Mouse (Mus musculus): ENCODE results near the gene Ifnar2.

Gene Ifnar2

DNA sequence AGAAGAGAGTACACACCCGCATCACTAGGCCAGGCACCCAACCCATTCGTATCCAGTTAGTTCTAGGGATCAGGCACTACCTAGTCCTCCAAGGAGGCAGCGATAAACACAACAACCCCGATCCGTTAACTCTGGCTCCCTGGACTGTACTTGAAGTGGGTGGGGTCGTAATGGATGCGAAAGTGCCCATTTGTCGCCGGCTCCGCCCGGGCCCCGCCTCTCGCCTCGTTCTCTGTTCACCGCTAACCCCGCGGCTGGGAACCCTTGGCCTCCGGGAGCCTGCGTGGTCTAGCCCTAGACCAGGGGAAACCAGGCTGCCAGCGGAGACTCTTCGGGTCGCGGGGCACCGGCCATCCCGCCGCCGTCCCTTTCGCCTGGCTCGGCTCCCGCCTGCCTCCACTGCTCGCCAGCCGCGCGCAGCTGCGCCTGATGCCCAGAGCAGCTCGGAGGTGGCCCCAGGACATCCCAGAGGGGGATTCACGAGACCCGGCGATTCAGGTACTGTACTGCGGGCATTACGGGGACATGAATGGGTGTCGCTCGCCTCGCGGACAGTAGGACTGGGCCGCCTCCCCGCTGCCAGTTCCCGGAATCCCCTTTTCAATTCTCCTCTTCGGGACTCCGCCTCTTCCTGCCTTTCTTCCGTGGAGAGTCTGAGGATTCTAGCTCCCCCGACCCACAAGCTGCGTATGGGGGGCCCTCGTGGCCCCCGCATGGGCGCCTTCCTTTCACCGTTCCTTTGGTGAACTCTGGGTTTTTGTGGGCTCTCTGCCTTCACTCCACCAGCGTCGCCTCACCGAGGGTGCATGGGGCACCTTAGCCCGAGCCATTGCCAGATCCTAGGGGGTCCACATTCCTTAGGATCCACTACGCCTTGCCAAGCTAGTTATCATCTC, at the start of gene Ifnar2:
TSS of gene Ifnar2 (plus strand) at position 207 of the 896 bp plus-strand sequence.
- peak; percentile 91 for DNase-seq

GRCm38 (mm10) chr16:91327605-91328004, 45.0 kb upstream of the Ifnar2 start:
- DNase-seq = no peak

- no peak for DNase-seq
Measured at GRCm38 (mm10) chr16:91328922-91329321, 43.7 kb upstream of the Ifnar2 start.

DNA sequence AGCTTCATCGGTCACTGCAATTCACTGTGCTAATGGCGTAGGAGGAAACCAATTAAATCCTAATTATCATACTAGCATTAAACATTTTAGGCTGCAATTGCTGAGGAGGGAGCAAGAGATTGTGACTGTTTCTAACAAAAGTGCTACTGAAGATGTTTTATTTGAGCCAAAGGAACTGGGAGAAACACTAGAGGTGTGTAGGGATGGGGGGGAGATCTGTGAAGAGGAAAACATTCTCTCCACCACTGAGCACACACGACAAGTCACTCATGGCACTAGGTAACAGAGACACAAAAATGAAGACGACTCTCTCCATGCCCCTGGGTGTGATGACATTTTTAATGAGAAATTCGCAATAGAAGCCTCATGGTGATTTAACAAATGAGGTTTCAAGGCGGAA, 42.1 kb upstream of the Ifnar2 start:
- no peak for DNase-seq

GRCm38 (mm10) chr16:91331153-91331552, 41.4 kb upstream of the Ifnar2 start:
- DNase-seq = peak; percentile 35

GRCm38 (mm10) chr16:91332880-91333279, 39.7 kb upstream of the Ifnar2 start:
- no peak for DNase-seq

DNA sequence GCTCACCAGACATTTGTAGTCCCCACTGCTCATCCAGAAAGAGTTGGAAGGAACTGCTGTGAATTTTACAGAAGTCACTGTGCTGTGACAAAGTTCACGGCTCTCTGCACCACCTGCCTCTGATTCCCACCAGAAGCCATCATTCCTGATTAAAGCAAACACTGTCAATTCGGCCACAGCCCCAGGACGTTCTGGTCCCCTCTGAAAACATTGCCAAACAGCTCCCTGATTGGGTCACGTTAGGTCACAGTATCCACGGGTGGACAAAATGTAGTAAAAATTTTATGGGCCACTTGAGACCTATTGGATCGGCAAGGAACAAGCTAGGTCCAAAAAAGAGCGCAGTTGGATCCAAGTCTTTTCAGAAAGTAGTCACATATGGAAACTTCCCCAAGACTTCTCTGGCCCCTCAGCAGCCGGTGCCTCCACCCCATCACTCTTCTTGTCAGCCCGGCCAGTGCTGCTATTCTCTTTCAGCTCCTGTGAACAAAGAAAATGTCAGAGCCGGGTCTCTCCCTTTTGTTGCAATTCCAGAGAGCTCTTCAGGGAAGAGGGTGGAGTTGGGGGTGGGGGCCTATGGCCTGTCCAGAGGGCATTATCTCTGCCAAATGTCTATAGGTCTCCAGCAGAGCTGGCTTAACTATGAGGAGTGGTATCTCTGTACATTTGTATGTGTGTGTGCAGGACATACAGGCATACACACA, 38.2 kb upstream of the Ifnar2 start:
- DNase-seq = no peak

DNA sequence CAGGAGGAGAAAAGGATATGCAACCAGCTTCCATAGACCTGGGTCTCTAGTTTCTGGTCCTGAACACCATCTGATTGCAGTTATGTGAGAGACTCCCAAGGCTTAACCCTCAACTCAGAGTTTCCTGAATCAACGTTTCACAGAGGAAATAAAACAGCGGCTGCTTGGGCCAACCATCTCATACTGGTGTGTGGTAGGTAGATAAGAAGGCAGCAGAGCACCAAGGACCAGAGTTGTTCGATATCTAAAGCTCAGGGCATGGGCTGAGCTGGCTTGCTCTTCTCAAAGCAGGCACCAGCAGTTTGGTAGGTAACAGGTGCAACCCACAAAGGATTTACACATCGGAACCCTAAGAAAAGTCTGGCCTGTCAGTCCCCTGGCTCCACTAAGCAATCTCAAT, 35.8 kb upstream of the Ifnar2 start:
- DNase-seq = no peak

- no peak for DNase-seq
Measured at GRCm38 (mm10) chr16:91337480-91337879, 35.1 kb upstream of the Ifnar2 start.

DNA sequence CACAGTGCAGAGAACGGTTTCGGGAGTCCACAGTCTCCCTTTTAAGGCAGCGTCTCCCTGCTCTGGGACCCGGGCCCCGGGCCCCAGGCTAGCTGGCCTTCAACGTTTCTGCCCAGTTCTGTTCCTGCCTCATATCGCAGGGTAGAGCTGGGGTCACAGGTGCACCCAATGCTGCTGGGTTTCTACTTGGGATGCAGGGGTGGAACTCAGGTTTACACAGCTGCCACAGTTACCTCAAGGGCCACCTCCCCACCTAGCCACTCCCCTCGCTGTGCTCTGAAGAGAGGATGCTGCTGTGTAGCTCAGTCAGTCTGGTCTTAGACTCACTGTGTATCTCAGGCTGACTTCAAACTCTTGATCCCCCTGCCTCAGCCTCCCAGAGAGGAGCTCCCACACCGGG, 26.1 kb upstream of the Ifnar2 start:
- DNase-seq = no peak

GRCm38 (mm10) chr16:91347491-91348263, 24.9 kb upstream of the Ifnar2 start:
- no peak for DNase-seq

GRCm38 (mm10) chr16:91348264-91348565, 24.4 kb upstream of the Ifnar2 start:
- no peak for DNase-seq

DNA sequence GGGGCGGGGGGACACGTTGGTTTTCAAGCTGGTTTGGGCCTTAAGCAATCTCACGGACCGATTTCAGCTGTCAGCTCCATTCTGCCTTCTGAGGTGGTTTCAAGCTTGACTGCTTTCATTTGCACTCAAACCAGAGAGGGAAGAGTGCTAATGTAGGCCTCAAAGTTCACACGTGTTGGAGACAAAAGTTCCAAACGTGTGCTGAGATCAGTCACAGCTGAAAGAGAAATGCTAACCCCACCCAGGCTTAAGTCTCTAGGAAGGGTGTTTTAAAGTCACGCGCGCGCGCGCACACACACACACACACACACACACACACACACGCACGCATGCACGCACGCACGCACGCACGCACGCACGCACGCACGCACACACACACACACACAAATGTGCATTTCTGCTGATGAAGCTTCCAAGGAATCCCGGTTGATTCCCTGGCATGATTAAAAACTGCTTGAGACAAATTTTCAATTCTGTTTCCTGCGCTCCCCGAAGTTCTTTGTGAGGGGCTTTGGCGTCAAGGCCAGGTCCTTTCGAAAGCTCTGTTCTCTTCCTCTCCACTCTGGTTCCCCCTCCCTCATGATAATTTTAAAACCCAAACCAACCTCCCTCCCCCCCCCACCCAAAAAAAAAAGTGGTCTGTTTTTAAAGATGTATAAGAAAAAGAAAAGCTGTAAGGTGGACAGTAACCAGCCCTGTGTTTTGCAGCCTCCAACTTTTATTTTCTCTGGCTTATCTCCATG, 23.8 kb upstream of the Ifnar2 start:
- DNase-seq = no peak

- DNase-seq = peak; percentile 80
Measured at GRCm38 (mm10) chr16:91352084-91352562, 20.5 kb upstream of the Ifnar2 start.

DNA sequence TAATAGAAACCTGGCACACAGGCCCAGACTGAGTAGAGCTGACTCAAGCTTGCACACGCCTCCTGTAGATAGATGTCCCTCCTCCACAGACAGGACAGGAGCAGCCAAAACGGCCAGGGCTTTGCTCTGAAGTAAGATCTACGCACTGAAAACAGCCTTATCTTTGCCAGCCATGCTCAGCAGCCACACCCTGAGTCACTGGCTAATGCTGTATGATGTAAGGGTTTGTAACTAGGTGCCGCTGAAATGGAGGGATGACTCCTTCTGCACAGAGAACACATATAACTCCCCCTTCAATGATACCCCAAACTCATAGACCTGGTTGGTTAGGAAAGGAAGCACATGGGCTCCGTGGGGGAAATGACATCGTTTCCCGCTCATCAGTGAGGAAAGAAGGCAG, 19.8 kb upstream of the Ifnar2 start:
- no peak for DNase-seq

- DNase-seq = no peak
Measured at GRCm38 (mm10) chr16:91353177-91353576, 19.4 kb upstream of the Ifnar2 start.

DNA sequence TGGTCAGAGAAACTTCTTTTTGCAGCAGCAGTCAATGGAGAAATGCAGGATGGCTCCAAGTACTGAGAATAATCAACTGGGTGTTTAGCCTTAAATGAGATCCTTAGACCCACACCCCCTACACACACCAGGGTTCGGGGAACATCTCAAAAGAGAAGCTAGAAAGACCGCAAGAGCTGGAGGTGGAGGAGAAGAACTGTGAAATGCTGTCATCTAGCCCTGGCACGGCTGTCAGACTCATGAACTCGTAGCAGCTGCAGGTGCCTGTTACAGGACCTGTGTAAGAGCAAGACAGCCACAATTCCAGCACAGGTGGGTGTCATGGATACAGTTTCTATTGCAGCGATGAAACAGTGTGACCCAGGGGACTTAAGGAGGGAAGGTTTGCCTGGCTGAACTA, 18.9 kb upstream of the Ifnar2 start:
- no peak for DNase-seq

- DNase-seq = no peak
Measured at GRCm38 (mm10) chr16:91354599-91354998, 18.0 kb upstream of the Ifnar2 start.

DNA sequence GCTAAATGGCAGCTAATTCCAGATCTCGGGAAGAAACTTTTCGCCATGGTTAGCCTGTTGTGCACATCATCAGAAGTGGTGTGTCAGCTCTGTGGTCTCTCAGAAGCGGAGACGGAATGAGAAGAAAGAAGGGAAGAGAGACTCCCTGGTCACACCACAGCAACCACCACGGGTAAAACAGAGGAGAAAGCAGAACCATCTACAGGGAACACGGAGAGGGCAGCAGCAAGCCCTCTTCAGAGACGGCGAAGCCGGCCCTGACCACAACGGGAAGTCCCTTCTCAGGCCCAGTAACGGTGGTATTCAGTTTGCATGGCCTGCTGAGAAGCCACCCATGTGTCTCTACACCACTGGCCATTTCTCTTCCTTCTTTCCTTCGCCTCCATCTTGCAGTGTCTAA, 17.4 kb upstream of the Ifnar2 start:
- DNase-seq = no peak

DNA sequence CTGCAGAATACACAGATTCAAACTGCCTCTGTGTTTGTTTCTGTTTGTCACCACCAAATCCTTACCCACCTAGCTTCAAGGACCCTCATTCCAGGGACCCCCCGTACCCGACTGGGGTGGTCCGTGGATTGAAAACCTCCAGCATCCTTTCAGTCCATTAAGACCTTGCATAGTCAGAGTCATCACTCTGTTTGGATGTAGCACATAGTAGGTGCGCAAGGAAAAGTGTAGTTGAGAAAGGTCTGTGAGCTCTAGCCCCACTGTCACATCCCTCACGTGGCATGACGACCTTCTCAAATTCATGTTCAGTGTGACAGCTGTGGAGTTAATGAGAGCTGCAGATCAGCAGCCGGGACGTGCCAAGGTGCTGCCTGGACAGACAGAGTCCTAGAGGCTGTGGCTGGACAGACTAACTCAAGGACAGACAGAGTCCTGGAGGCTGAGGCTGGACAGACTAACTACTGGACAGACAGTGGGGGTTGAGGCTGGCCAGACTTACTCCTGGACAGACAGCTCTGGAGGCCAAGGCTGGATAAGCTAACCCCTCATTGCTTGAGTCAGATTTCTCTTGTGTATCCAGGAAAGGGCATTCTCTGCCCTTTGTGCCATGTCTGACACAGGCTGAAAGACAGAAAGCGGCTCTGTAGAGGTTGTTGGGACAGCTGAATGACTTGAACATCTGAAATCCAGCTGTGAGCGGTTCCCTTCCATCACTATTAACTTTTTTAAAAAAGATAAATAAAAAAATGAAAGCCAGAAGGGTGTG, 15.6 kb upstream of the Ifnar2 start:
- DNase-seq = no peak

DNA sequence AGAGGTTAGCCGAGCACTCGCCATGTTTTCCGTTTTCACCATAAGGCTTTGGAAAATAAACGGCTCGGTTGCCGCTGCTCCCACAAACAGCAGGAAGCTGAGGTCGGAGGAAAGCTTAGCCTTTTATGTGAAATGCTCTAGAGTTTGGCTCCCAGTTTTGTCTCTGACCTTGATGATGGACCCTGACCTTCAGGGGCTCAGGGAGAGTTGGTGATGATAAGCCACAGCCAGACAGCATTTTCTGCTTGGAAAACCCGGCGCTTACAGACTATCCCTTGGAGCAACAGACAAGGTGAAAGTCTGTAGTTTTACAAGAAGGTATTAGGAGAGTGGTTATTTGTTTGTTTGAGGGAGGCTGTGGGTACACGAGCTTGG, 15.1 kb upstream of the Ifnar2 start:
- DNase-seq = peak; percentile 48

DNA sequence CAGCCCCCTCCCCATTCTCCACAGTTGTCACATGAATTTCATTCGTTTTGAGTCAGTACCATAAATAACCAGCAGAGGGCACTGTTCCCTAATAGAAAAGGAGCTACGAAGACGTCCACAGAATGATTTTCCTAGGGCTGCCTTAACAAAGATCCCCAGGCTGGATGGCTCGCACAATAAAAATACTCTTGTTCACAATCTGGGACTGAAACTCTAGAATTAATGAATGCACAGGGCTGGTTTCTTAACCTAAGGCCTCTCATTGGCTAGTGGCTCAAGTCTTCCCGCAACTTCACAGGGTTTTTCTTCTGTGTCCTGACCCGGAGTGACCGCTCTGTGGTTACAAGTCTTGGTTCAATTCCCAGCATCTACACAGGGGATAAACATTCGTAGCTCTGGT, 14.0 kb upstream of the Ifnar2 start:
- DNase-seq = peak; percentile 64

Measured in kidney, postnatal 10 days (tissue).